Mouse (Mus musculus) A20 (cell line): ENCODE measurements around the gene Chrnd.
A peak's percentile ranks its signal among the peaks of the same experiment; 100 is the strongest.

Source experiments
- DNase-seq: peaks from one replicate; pipeline ENCODE4 v3.0.0-alpha.2; 2011; ENCODE audit warnings: low read depth, low spot score

Chrnd gene

GRCm38 (mm10) chr1:87227160-87227550, 36.7 kb downstream of the Chrnd start:
- DNase-seq: no peak

GRCm38 (mm10) chr1:87230606-87231005, 40.2 kb downstream of the Chrnd start:
- DNase-seq: no peak

- no peak for DNase-seq
Observed at GRCm38 (mm10) chr1:87232197-87232596, 41.8 kb downstream of the Chrnd start.

- DNase-seq: no peak
Observed at GRCm38 (mm10) chr1:87239056-87239455, 48.6 kb downstream of the Chrnd start.

GRCm38 (mm10) chr1:87243021-87243420, 52.6 kb downstream of the Chrnd start:
- no peak for DNase-seq

- DNase-seq: no peak
Observed at GRCm38 (mm10) chr1:87245430-87245829, 55.0 kb downstream of the Chrnd start.

- DNase-seq: peak; percentile 85
Observed at GRCm38 (mm10) chr1:87245929-87246815, 55.8 kb downstream of the Chrnd start.
